Mouse (Mus musculus) brain, embryonic 14.5 days (tissue): ENCODE data around the gene Sec24b. TPM values are rescaled to one million over a fixed set of nuclear protein-coding genes. Genes with fewer than 3 reads are reported as not detected.
A peak's percentile ranks its signal among the peaks of the same experiment; 100 is the strongest.

ENCODE experiments used
- DNase-seq: peaks from one replicate; pipeline ENCODE4 v3.0.0-alpha.2; 2011; ENCODE audit warnings: low read depth
- CTCF ChIP-seq: fragments of 200-500 bp; IDR thresholded peaks from 2 replicates; pipeline ENCODE4 v1.5.1; 2012; ENCODE audit warnings: inconsistent platforms, mild to moderate bottlenecking, moderate library complexity, borderline replicate concordance; ENCODE audit not compliant: insufficient read depth, insufficient read length; ENCODE audit errors: extremely low read depth
- POLR2A ChIP-seq: fragments of 200-500 bp; IDR thresholded peaks from 2 replicates; pipeline ENCODE4 v1.6.1; 2012; ENCODE audit warnings: mild to moderate bottlenecking, inconsistent platforms, borderline replicate concordance; ENCODE audit not compliant: poor library complexity, insufficient read depth, insufficient read length, severe bottlenecking; ENCODE audit errors: extremely low read depth
- polyA plus RNA-seq: library from polyadenylated mRNA; depleted of rRNA; stranded (reverse); fragments of >200 nt; gene quantifications from 2 replicates; pipeline ENCODE4 v1.2.3, GENCODE M21; 2012

Gene Sec24b
- polyA plus RNA-seq, 1 experiment, result 82.0 TPM

DNA sequence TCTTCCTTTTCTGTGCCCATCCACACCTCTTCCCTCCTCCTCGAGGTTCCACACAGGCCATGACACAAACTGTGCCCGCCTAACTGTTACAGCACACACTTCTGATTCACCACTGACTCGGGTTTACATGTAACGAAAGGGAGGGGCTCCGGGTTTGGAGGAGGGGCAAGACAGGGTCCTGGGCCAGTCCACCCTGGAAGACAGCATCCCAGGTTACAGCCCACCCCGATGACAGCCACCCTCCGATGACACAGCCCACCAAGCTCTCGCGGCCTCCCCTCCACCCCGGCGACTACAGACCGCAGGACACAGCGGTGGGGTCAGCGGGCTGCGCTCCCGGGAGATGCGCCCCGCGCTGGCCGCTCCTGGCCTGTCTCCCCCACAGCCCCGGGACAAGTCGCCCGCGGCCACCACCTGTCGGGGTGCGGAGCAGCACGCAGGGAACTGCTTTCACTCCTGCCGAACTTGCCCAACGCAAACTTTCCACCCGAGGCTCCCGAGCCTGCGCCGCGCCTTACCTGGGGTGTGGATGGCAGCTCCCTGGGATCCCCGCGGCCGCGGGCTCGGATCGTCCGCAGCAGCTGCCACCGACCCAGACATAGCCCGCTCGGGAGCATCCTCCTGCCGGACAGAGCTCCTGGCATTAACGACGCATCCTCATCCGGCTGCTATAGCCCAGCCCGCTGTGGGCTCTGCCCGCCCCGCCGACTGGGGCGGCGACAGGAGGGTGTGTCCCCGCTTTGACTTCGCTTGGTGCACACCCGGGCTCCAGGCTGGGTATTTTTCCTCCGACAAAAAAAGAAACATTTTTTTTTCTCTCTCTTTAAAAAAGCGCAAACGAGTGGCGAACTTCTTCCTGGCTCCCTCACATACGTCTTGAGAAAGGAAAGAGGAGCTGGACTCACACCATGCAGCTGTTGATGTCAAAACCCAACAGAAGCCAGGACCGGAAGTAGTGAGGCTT lies 91.6 kb downstream of the Sec24b start, which contains the start of gene Mcub:
Gene Mcub, minus strand, starts transcription at position 775 of the 964 bp plus-strand sequence.
- DNase-seq, result peak; percentile 55
- TF ChIP-seq CTCF (no peak), POLR2A (no peak)

DNA sequence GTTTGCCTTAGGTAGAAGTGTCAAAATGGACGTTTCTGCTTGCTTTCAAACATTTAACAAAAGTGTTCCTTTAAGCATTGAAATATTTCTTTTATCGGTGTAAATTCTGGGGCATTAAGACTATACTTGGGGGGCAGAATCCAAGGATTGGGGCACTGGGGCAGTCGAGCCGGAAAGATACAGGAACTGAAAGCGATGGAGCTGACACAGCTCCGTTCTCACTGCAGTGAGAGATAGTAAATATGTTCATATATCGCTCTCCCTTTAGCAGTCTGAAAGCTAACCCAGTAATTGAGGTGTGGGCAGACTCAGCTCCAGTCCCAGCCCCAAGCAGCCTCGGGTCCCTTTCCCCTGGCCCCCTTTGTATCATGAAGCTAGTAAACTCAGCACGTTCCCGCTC lies 92.3 kb downstream of the Sec24b start:
- no peak for TF ChIP-seq POLR2A
- TF ChIP-seq CTCF, result no peak
- DNase-seq, result no peak

DNA sequence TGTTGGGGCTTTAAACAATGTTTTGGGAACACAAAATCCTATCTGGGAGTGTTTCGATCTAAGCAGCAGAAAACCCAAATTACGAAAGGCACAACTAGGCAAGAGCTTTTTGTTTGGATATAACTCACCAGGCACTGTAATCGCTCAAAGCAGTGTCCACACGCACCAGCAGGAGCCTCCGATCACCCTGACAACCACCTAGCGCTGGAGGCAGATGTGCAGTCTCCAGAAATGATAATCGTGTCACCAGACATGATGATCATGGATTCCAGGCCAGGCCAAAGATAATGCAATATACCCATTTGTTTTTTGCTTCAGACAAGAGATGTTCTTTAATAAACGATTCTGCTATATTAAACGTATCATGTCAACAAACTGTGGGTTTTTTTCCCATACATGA lies 93.5 kb downstream of the Sec24b start:
- TF ChIP-seq POLR2A (no peak), CTCF (no peak)
- no peak for DNase-seq

DNA sequence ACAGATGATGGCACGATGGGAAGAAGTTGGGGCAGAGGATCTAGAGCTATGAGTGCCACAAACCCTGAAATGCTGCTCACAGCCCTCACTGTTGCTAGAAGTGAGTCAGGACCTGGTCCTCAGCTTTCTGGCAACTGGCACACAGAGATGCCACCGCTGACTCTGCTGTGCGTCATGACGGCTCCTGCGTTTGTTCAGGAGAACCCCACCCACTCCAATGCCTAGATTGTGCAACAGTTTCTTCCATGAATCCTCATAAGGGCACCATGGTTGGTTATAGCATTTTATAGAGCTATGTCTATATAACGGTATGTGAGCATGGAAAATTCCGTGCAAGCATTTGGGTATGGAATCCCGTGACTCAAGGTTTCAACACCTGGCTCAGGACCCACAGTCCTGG lies 96.7 kb downstream of the Sec24b start:
- no peak for TF ChIP-seq CTCF
- DNase-seq, result no peak

DNA sequence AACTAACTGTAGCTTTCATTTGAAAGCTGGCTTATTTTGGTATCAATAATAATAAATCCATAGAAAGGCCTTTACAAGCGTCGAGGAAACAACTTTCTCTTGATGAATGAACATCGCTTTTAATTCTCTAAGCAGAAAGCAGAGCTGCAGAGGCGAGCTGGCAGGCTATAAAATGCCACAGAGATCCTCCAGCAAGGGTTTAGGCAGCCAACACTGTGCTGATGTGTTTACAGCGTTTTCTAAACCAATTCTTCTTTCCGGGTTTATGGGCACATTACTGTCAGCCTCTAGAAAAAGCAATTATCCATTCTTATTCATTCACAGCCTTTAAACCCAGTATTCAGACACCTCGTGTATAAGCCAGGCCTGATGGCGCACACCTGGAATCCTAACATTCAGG lies 98.8 kb downstream of the Sec24b start:
- TF ChIP-seq CTCF (no peak), POLR2A (no peak)

DNA sequence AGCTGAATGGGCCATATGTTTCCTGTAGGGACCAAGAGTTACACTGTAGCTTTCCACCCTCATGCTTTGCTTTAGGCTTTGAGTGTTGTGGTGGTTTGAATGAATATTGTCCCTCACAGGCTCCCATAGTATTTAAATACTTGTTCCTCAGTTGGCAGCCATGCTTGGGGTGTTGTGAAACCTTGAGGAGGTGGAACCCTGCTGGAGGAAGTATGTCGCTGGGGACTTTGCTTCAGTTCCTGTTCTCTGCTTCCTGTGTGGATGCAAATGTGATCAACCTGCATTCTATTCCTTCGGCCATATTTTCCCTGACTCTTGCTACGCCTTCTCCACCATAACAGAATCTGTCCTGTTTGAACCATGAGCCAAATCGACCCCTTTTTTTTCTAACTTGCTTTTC lies 108.1 kb downstream of the Sec24b start:
- no peak for DNase-seq
- no peak for TF ChIP-seq CTCF
- no peak for TF ChIP-seq POLR2A

More for the DNA sequence above, 98.8 kb downstream of the Sec24b start:
- no peak for DNase-seq

DNA sequence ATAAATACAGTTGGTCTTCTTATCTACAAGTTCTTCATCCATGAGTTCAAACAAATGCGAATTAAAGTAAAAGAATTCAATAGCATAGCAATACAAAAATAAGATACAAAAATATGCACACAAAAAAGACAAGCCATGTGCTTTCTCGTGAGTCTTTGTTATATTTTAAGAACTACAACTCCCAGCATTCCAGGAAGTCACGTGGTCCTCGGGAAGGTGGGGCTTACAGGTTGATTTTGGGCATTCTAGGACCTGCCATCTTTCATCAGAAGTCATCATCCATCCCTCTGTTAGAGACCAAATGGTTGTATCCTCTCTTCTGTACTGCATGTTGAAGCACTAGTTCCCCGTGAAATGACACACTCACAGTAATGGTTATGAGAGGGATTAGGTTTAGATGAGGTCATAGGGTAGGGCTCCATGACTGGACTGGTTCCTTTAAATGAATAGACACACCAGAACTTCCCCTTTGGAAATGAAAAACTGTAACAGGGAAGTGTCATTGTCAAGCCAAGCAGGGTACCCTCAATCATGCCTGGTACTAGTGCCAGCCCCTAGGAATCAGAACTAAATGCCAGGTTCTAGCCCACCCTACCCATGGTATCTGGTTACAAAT lies 112.1 kb downstream of the Sec24b start:
- no peak for TF ChIP-seq CTCF
- no peak for TF ChIP-seq POLR2A
- DNase-seq, result no peak

DNA sequence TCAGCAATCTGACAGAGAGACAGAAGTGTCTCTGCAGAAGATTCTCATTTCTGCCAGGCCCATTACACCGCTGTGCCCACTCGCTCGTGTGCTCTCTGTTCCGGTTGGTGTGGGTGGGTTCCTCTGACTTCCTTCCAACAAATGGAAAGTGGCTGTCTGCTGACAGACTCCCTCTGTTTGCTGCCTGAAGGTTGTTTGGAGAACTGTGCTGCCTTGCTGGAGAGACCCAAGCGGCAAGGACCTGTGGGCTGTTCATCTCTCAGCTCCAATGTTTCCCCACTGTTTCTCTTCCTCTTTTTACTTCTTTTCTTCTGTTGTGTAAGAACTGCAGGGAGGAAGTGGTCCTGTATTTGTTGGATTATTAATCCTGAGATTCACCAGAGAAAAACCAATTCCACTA lies 113.0 kb downstream of the Sec24b start:
- no peak for DNase-seq
- no peak for TF ChIP-seq POLR2A
- TF ChIP-seq CTCF, result no peak

DNA sequence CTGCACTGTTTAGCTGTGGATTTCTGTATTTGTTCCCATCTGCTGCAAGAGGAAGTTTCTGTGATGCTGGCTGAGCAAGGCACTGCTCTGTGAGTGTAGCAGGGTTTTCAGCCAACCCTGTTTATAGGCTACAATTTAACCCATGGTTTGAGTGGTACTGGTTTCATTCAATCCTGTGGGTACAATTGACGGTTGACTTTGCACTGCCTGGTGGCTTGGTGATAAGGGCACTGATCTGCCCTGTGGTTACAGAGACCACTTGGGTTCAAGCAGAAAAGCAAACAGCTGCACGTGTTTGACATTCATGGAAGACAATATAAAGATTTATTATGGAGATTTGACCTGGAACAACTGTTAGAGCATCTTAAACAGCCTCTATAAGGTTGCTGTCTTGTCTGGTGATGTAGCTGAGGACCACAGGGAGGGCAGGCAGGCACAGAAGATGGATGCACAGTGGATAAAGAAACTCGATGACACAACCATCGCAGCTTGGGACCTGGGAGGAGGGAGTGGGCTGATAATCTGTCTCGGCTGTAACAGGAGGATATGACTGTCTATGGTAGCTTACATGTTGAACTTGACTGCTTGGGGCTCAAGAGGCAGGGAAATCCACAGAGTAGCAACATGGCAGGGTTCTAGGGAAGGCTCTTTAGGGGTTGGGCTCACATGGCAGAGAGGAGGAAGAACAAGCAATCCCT lies 115.0 kb downstream of the Sec24b start:
- no peak for DNase-seq
- TF ChIP-seq POLR2A, result no peak
- TF ChIP-seq CTCF, result no peak

DNA sequence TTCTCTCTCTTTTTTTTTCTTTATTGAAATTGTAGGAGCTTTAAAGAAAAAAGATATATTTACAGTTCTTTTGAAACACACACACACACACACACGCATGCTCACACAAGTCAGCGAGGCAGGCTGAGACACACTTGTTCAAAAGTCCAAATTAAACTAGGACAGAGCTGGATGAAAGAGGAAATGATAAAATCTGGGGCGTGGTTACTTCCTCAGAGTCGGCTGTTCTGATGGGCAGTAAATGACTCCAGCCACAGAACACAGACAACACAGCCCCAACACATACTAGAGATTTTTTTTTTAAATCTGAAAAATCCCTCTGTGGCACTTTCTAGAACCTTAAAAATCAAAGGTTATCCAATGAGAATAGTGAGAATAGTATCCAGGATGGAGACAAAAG lies 117.5 kb downstream of the Sec24b start:
- TF ChIP-seq CTCF, result no peak
- no peak for TF ChIP-seq POLR2A
- DNase-seq, result no peak

DNA sequence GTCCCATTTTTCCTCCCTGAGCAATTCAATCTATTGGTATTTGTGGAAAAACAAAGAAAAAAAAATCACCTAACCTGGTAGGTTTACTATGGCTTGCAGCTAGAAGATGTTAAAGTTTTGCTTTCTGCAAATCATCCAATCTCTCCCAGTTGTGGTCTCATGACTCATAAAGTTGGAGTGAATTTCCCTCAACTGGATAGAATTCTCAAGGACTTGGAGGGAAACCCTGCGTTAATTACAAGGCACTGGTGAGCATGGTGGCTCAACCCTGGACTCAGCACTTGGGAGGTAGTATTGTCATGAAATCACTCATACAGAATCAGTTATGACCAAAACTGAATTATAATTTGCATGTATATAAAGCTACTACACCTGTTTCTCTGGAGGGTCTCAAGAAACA lies 120.1 kb downstream of the Sec24b start:
- TF ChIP-seq POLR2A, result no peak
- TF ChIP-seq CTCF, result no peak
- no peak for DNase-seq
